Mouse (Mus musculus): Measurements from ENCODE around the gene Ly6g6f. TPM values are rescaled to one million over a fixed set of nuclear protein-coding genes. Genes with fewer than 3 reads are reported as not detected.

Ly6g6f gene
- polyA plus RNA-seq, 1 experiment from 2014 or later = 1.0 TPM

GRCm38 (mm10) chr17:35064951-35065947 is 20.2 kb downstream of the Ly6g6f start, which contains the start of gene Ly6g6c:
Ly6g6c (plus strand) TSS chr17:35065388.
- no peak for DNase-seq (ENCODE audit: low spot score)
- H3K27ac ChIP-seq = peak within 1 kb of the TSS; percentile 69
- WGBS = under 1% methylated on average over 48 of the region's 48 CpGs

GRCm38 (mm10) chr17:35064378-35064877 is 21.0 kb downstream of the Ly6g6f start:
- Histone ChIP-seq H3K4me3 (peak overlapping the region; percentile 56), H3K9me3 (no peaks in the 10 kb centered on the region), H3K36me3 (peaks cover 31% of the 10 kb centered on the region), H3K4me1 (peaks cover 41% of the 10 kb centered on the region), H3K27ac (no peak overlapping the region), H3K27me3 (ENCODE audit: insufficient read depth, poor library complexity, severe bottlenecking) (peaks cover 65% of the 10 kb centered on the region)
- DNase-seq (ENCODE audit: low spot score) = no peak
- WGBS = 19% methylated on average over 10 of the region's 10 CpGs

More at GRCm38 (mm10) chr17:35064951-35065947, 20.2 kb downstream of the Ly6g6f start, which contains the start of gene Ly6g6c:
- H3K4me3 ChIP-seq = peak within 1 kb of the TSS; percentile 56
- no peaks in the 10 kb centered on the region for H3K9me3 ChIP-seq
- peaks cover 28% of the 10 kb centered on the region for H3K36me3 ChIP-seq
- peaks cover 33% of the 10 kb centered on the region for H3K4me1 ChIP-seq
- peaks cover 69% of the 10 kb centered on the region for H3K27me3 ChIP-seq (ENCODE audit: insufficient read depth, poor library complexity, severe bottlenecking)

GRCm38 (mm10) chr17:35063466-35063865 is 21.9 kb downstream of the Ly6g6f start:
- H3K4me3 ChIP-seq = no peak overlapping the region
- 83% methylated on average over 3 of the region's 3 CpGs for WGBS
- no peaks in the 10 kb centered on the region for H3K9me3 ChIP-seq
- peaks cover 31% of the 10 kb centered on the region for H3K36me3 ChIP-seq
- DNase-seq (ENCODE audit: low spot score) = no peak
- peaks cover 56% of the 10 kb centered on the region for H3K27me3 ChIP-seq (ENCODE audit: insufficient read depth, poor library complexity, severe bottlenecking)
- peaks cover 46% of the 10 kb centered on the region for H3K4me1 ChIP-seq
- H3K27ac ChIP-seq = no peak overlapping the region

GRCm38 (mm10) chr17:35061299-35061698 is 24.1 kb downstream of the Ly6g6f start:
- Histone ChIP-seq H3K27ac (no peak overlapping the region), H3K36me3 (peaks cover 52% of the 10 kb centered on the region), H3K4me1 (peaks cover 56% of the 10 kb centered on the region), H3K27me3 (ENCODE audit: insufficient read depth, poor library complexity, severe bottlenecking) (peaks cover 34% of the 10 kb centered on the region), H3K9me3 (no peaks in the 10 kb centered on the region), H3K4me3 (no peak overlapping the region)
- WGBS = 71% methylated on average over 8 of the region's 8 CpGs
- DNase-seq (ENCODE audit: low spot score) = no peak

GRCm38 (mm10) chr17:35060737-35061297 is 24.6 kb downstream of the Ly6g6f start:
- H3K4me1 ChIP-seq = peaks cover 54% of the 10 kb centered on the region

GRCm38 (mm10) chr17:35060071-35060470 is 25.3 kb downstream of the Ly6g6f start:
- peaks cover 22% of the 10 kb centered on the region for H3K27me3 ChIP-seq (ENCODE audit: insufficient read depth, poor library complexity, severe bottlenecking)
- H3K27ac ChIP-seq = peak overlapping the region; percentile 92; the same call in 1 of the 2 replicates
- no peaks in the 10 kb centered on the region for H3K9me3 ChIP-seq
- WGBS = 24% methylated on average over 14 of the region's 14 CpGs
- no peak for DNase-seq (ENCODE audit: low spot score)
- H3K4me1 ChIP-seq = peaks cover 49% of the 10 kb centered on the region
- peak overlapping the region; percentile 77 for H3K4me3 ChIP-seq
- peaks cover 63% of the 10 kb centered on the region for H3K36me3 ChIP-seq

More at GRCm38 (mm10) chr17:35060737-35061297, 24.6 kb downstream of the Ly6g6f start:
- Histone ChIP-seq H3K27ac (no peak overlapping the region), H3K36me3 (peaks cover 56% of the 10 kb centered on the region), H3K9me3 (no peaks in the 10 kb centered on the region), H3K27me3 (ENCODE audit: insufficient read depth, poor library complexity, severe bottlenecking) (peaks cover 29% of the 10 kb centered on the region), H3K4me3 (peak overlapping the region; percentile 77)
- no peak for DNase-seq (ENCODE audit: low spot score)
- 60% methylated on average over 22 of the region's 22 CpGs for WGBS

GRCm38 (mm10) chr17:35058911-35059892 is 26.2 kb downstream of the Ly6g6f start, which contains the start of gene Ddah2:
Ddah2 (plus strand) TSS chr17:35059035.
- Histone ChIP-seq H3K27me3 (ENCODE audit: insufficient read depth, poor library complexity, severe bottlenecking) (peaks cover 13% of the 10 kb centered on the region), H3K4me1 (peaks cover 42% of the 10 kb centered on the region), H3K27ac (peak within 1 kb of the TSS; percentile 92), H3K9me3 (no peaks in the 10 kb centered on the region), H3K4me3 (peak within 1 kb of the TSS; percentile 77), H3K36me3 (peaks cover 72% of the 10 kb centered on the region)
- WGBS = under 1% methylated on average over 57 of the region's 57 CpGs
- DNase-seq (ENCODE audit: low spot score) = peak; percentile 97

GRCm38 (mm10) chr17:35058316-35058715 is 27.1 kb downstream of the Ly6g6f start:
- Histone ChIP-seq H3K36me3 (peaks cover 79% of the 10 kb centered on the region), H3K9me3 (no peaks in the 10 kb centered on the region), H3K27me3 (ENCODE audit: insufficient read depth, poor library complexity, severe bottlenecking) (peaks cover 5% of the 10 kb centered on the region), H3K27ac (peak overlapping the region; percentile 92; the same call in 1 of the 2 replicates), H3K4me3 (peak overlapping the region; percentile 77), H3K4me1 (peaks cover 40% of the 10 kb centered on the region)
- WGBS = 62% methylated on average over 9 of the region's 9 CpGs
- DNase-seq (ENCODE audit: low spot score) = no peak

- H3K27ac ChIP-seq = no peak overlapping the region
- no peak overlapping the region for H3K4me3 ChIP-seq
- H3K27me3 ChIP-seq (ENCODE audit: insufficient read depth, poor library complexity, severe bottlenecking) = no peaks in the 10 kb centered on the region
- peaks cover 81% of the 10 kb centered on the region for H3K36me3 ChIP-seq
- H3K9me3 ChIP-seq = no peaks in the 10 kb centered on the region
- WGBS = 77% methylated on average over 3 of the region's 3 CpGs
- peaks cover 50% of the 10 kb centered on the region for H3K4me1 ChIP-seq
- no peak for DNase-seq (ENCODE audit: low spot score)
These were observed 28.3 kb downstream of the Ly6g6f start for GRCm38 (mm10) chr17:35057090-35057489.

GRCm38 (mm10) chr17:35055691-35056495 is 29.5 kb downstream of the Ly6g6f start:
- H3K4me1 ChIP-seq = peaks cover 54% of the 10 kb centered on the region
- H3K27me3 ChIP-seq (ENCODE audit: insufficient read depth, poor library complexity, severe bottlenecking) = no peaks in the 10 kb centered on the region
- 91% methylated on average over 7 of the region's 7 CpGs for WGBS
- H3K36me3 ChIP-seq = peaks cover 73% of the 10 kb centered on the region
- no peak overlapping the region for H3K27ac ChIP-seq
- no peak overlapping the region for H3K4me3 ChIP-seq
- DNase-seq (ENCODE audit: low spot score) = no peak
- no peaks in the 10 kb centered on the region for H3K9me3 ChIP-seq

GRCm38 (mm10) chr17:35052271-35052798 is 33.1 kb downstream of the Ly6g6f start:
- Histone ChIP-seq H3K27me3 (ENCODE audit: insufficient read depth, poor library complexity, severe bottlenecking) (no peaks in the 10 kb centered on the region), H3K9me3 (no peaks in the 10 kb centered on the region), H3K4me3 (peak overlapping the region; percentile 80), H3K36me3 (peaks cover 53% of the 10 kb centered on the region), H3K27ac (peak overlapping the region; percentile 98), H3K4me1 (peaks cover 51% of the 10 kb centered on the region)
- 69% methylated on average over 12 of the region's 12 CpGs for WGBS
- DNase-seq (ENCODE audit: low spot score) = no peak
